In genomic region chr11:20045586-20045985, GRCm38 (mm10) we compare ENCODE assay signal across 21 mouse cellular contexts.
DNase-seq lines count a peak whose midpoint lies in the region; ATAC-seq and TF ChIP-seq lines count a peak whose summit lies in the region.
"Had no signal": no experiment of that assay in that cellular context is flagged by ENCODE, and none has a peak within 500 bp of the region (broad histone marks: within the 10 kb centered on the region; RNA-seq: fewer than 3 reads in every experiment).

No protein-coding gene starts in this region.

- WGBS in forebrain, postnatal 0 days, result 66% methylated on average over 3 of the region's 3 CpGs
- WGBS in forebrain, embryonic 14.5 days, result 64% methylated on average over 3 of the region's 3 CpGs
- WGBS in midbrain, postnatal 0 days, result 71% methylated on average over 3 of the region's 3 CpGs
- WGBS in midbrain, embryonic 15.5 days, result 77% methylated on average over 3 of the region's 3 CpGs

- no peak for DNase-seq in forebrain, postnatal 0 days
- no peak for DNase-seq in forebrain, embryonic 14.5 days (ENCODE audit: low spot score)
- DNase-seq in layer of hippocampus, adult 2 months (ENCODE audit: low spot score in 2 of 2), result no peak
- DNase-seq in layer of hippocampus, adult 9-10 months (ENCODE audit: low spot score), result no peak
- no peak for DNase-seq in midbrain, postnatal 0 days (ENCODE audit: low spot score)
- DNase-seq in induced T-regulatory cell, adult 2 months (ENCODE audit: low read depth), result peak; percentile 31
- no peak for DNase-seq in cerebellum, postnatal 25 days
- DNase-seq: adrenal gland, postnatal 10 days; cerebellum, adult 9-11 months; kidney, adult 18-20 months; kidney, postnatal 25 days had no signal

- H3K9ac ChIP-seq in forebrain, postnatal 0 days, result no peak overlapping the region
- H3K9ac ChIP-seq in forebrain, embryonic 14.5 days (ENCODE audit: low read length), result no peak overlapping the region
- no peak overlapping the region for H3K9ac ChIP-seq in midbrain, postnatal 0 days (replicated peaks; ENCODE audit: low read length, poor library complexity, severe bottlenecking)
- H3K9ac ChIP-seq in midbrain, embryonic 15.5 days, result no peak overlapping the region
- H3K9ac ChIP-seq: embryonic facial prominence, embryonic 13.5 days; forebrain, embryonic 15.5 days; heart, embryonic 12.5 days; hindbrain, embryonic 15.5 days; limb, embryonic 12.5 days; liver, embryonic 15.5 days had no signal

- TF ChIP-seq CTCF in forebrain, postnatal 0 days (IDR thresholded peaks at IDR 0.05; ENCODE audit: low read depth), result peak; percentile 14; the same call in 1 of the 2 replicates
- peak; percentile 70 for TF ChIP-seq CTCF in layer of hippocampus, adult 2 months (conservative IDR thresholded peaks at IDR 0.05)
- TF ChIP-seq CTCF in midbrain, postnatal 0 days (IDR thresholded peaks at IDR 0.05), result peak; percentile 36

- H3K4me1 ChIP-seq in forebrain, postnatal 0 days (ENCODE audit: insufficient read depth), result no peaks in the 10 kb centered on the region
- H3K4me1 ChIP-seq in forebrain, embryonic 14.5 days (ENCODE audit: control insufficient read depth, insufficient read depth, low read length), result no peaks in the 10 kb centered on the region
- no peaks in the 10 kb centered on the region for H3K4me1 ChIP-seq in midbrain, postnatal 0 days (ENCODE audit: insufficient read depth, low read length)
- H3K4me1 ChIP-seq in midbrain, embryonic 15.5 days, result no peaks in the 10 kb centered on the region
- H3K4me1 ChIP-seq: forebrain, embryonic 15.5 days had no signal

- no peaks in the 10 kb centered on the region for H3K9me3 ChIP-seq in forebrain, postnatal 0 days (ENCODE audit: low read length)
- H3K9me3 ChIP-seq in forebrain, embryonic 14.5 days (replicated peaks; ENCODE audit: control insufficient read depth, low read length), result no peaks in the 10 kb centered on the region
- no peaks in the 10 kb centered on the region for H3K9me3 ChIP-seq in midbrain, postnatal 0 days (ENCODE audit: low read length)
- H3K9me3 ChIP-seq in midbrain, embryonic 15.5 days, result no peaks in the 10 kb centered on the region
- H3K9me3 ChIP-seq: embryonic facial prominence, embryonic 13.5 days; forebrain, embryonic 15.5 days; heart, embryonic 12.5 days; hindbrain, embryonic 15.5 days; liver, embryonic 15.5 days had no signal

- no peak overlapping the region for H3K4me2 ChIP-seq in forebrain, postnatal 0 days (ENCODE audit: low read depth)
- H3K4me2 ChIP-seq in forebrain, embryonic 14.5 days (ENCODE audit: low read length), result no peak overlapping the region
- no peak overlapping the region for H3K4me2 ChIP-seq in midbrain, postnatal 0 days (ENCODE audit: low read depth, low read length, poor library complexity, severe bottlenecking)
- H3K4me2 ChIP-seq in midbrain, embryonic 15.5 days, result no peak overlapping the region
- H3K4me2 ChIP-seq: embryonic facial prominence, embryonic 13.5 days; forebrain, embryonic 15.5 days; heart, embryonic 12.5 days; hindbrain, embryonic 15.5 days; limb, embryonic 12.5 days; liver, embryonic 15.5 days had no signal

- H3K27ac ChIP-seq in forebrain, postnatal 0 days (ENCODE audit: low read depth, low read length), result no peak overlapping the region
- no peak overlapping the region for H3K27ac ChIP-seq in forebrain, embryonic 14.5 days (ENCODE audit: low read depth, low read length)
- peak overlapping the region; percentile 62 for H3K27ac ChIP-seq in layer of hippocampus, adult 2 months
- H3K27ac ChIP-seq in midbrain, postnatal 0 days (ENCODE audit: low read depth, low read length), result no peak overlapping the region
- H3K27ac ChIP-seq in midbrain, embryonic 15.5 days, result no peak overlapping the region
- H3K27ac ChIP-seq: embryonic facial prominence, embryonic 13.5 days; forebrain, embryonic 15.5 days; hindbrain, embryonic 15.5 days; limb, embryonic 12.5 days; liver, embryonic 15.5 days; macrophage; midbrain, embryonic 10.5 days had no signal

- no peaks in the 10 kb centered on the region for H3K27me3 ChIP-seq in forebrain, postnatal 0 days (ENCODE audit: insufficient read depth, low read length)
- H3K27me3 ChIP-seq in forebrain, embryonic 14.5 days (replicated peaks; ENCODE audit: control insufficient read depth, insufficient read depth, low read length), result no peaks in the 10 kb centered on the region
- no peaks in the 10 kb centered on the region for H3K27me3 ChIP-seq in midbrain, postnatal 0 days (ENCODE audit: insufficient read depth, low read length)
- no peaks in the 10 kb centered on the region for H3K27me3 ChIP-seq in midbrain, embryonic 15.5 days (replicated peaks)
- H3K27me3 ChIP-seq: embryonic facial prominence, embryonic 13.5 days; forebrain, embryonic 15.5 days; heart, embryonic 12.5 days; hindbrain, embryonic 15.5 days; limb, embryonic 12.5 days; liver, embryonic 15.5 days; Patski had no signal

- no peaks in the 10 kb centered on the region for H3K36me3 ChIP-seq in forebrain, postnatal 0 days (ENCODE audit: insufficient read depth)
- no peaks in the 10 kb centered on the region for H3K36me3 ChIP-seq in forebrain, embryonic 14.5 days (ENCODE audit: control insufficient read depth, insufficient read depth, low read length)
- H3K36me3 ChIP-seq in midbrain, postnatal 0 days (ENCODE audit: insufficient read depth, low read length), result no peaks in the 10 kb centered on the region
- no peaks in the 10 kb centered on the region; the same call in 1 of the 2 replicates for H3K36me3 ChIP-seq in midbrain, embryonic 15.5 days (replicated peaks)
- H3K36me3 ChIP-seq: embryonic facial prominence, embryonic 13.5 days; forebrain, embryonic 15.5 days; heart, embryonic 12.5 days; hindbrain, embryonic 15.5 days; limb, embryonic 12.5 days; liver, embryonic 15.5 days; midbrain, embryonic 10.5 days had no signal

- H3K4me3 ChIP-seq in forebrain, postnatal 0 days (ENCODE audit: low read depth, low read length), result no peak overlapping the region
- no peak overlapping the region for H3K4me3 ChIP-seq in forebrain, embryonic 14.5 days (ENCODE audit: low read depth, low read length)
- H3K4me3 ChIP-seq in layer of hippocampus, adult 2 months, result no peak overlapping the region
- no peak overlapping the region for H3K4me3 ChIP-seq in midbrain, postnatal 0 days (ENCODE audit: low read depth, low read length)
- H3K4me3 ChIP-seq in midbrain, embryonic 15.5 days, result no peak overlapping the region
- H3K4me3 ChIP-seq: embryonic facial prominence, embryonic 13.5 days; forebrain, embryonic 15.5 days; heart, embryonic 12.5 days; hindbrain, embryonic 15.5 days; limb, embryonic 12.5 days; liver, embryonic 15.5 days; midbrain, embryonic 10.5 days had no signal

- no peak for ATAC-seq in forebrain, postnatal 0 days
- no peak for ATAC-seq in forebrain, embryonic 14.5 days
- ATAC-seq in midbrain, postnatal 0 days (ENCODE audit: low FRiP score), result no peak
- ATAC-seq in midbrain, embryonic 15.5 days (replicated peaks), result no peak
- ATAC-seq: forebrain, embryonic 15.5 days; Patski had no signal

Comparison
In these comparisons a context has a peak if more than half of its experiments do, and no peak if none do; other contexts are left out.
1. CTCF ChIP-seq: peak in every context shown above with its lines; median percentile 70 in layer of hippocampus, adult 2 months; 36 in midbrain, postnatal 0 days; 14 in forebrain, postnatal 0 days.